In genomic region chr17:28513844-28514243, GRCm38 (mm10) we compare ENCODE assay signal across 11 mouse cellular contexts. TPM values are rescaled to one million over a fixed set of nuclear protein-coding genes. Genes with fewer than 3 reads are reported as not detected.
DNase-seq lines count a peak whose midpoint lies in the region; ATAC-seq and TF ChIP-seq lines count a peak whose summit lies in the region.
"Had no signal": no experiment of that assay in that cellular context is flagged by ENCODE, and none has a peak within 500 bp of the region (broad histone marks: within the 10 kb centered on the region; RNA-seq: fewer than 3 reads in every experiment).

No protein-coding gene starts in this region.

- 54% methylated on average over 7 of the region's 7 CpGs for WGBS in heart, embryonic 12.5 days
- WGBS in spleen, adult 2 months, result 11% methylated on average over 7 of the region's 7 CpGs
- WGBS in stomach, embryonic 16.5 days, result 56% methylated on average over 7 of the region's 7 CpGs
- WGBS in thymus, adult 2 months, result 25% methylated on average over 7 of the region's 7 CpGs

- H3K4me3 ChIP-seq in heart, embryonic 12.5 days, result no peak overlapping the region
- H3K4me3 ChIP-seq in spleen, adult 2 months (ENCODE audit: extremely low read depth, insufficient read depth, insufficient read length), result no peak overlapping the region
- no peak overlapping the region for H3K4me3 ChIP-seq in stomach, embryonic 16.5 days (replicated peaks; ENCODE audit: low read length)
- no peak overlapping the region for H3K4me3 ChIP-seq in thymus, adult 2 months (ENCODE audit: control insufficient read depth, insufficient read depth, low read length)

- no peak overlapping the region for H3K27ac ChIP-seq in heart, embryonic 12.5 days (ENCODE audit: poor library complexity, severe bottlenecking)
- H3K27ac ChIP-seq in spleen, adult 2 months (ENCODE audit: insufficient read depth, low read length), result peak overlapping the region; percentile 70
- peak overlapping the region; percentile 62; the same call in 1 of the 2 replicates for H3K27ac ChIP-seq in stomach, embryonic 16.5 days (ENCODE audit: low read length)
- H3K27ac ChIP-seq in thymus, adult 2 months (ENCODE audit: control insufficient read depth, insufficient read depth, low read length), result no peak overlapping the region; the same call in 1 of the 2 replicates
- H3K27ac ChIP-seq: liver, embryonic 14.5 days had no signal

- H3K36me3 ChIP-seq in heart, embryonic 12.5 days, result no peaks in the 10 kb centered on the region
- no peaks in the 10 kb centered on the region for H3K36me3 ChIP-seq in spleen, adult 2 months (ENCODE audit: control insufficient read depth, insufficient read depth, low read length)
- no peaks in the 10 kb centered on the region for H3K36me3 ChIP-seq in stomach, embryonic 16.5 days (ENCODE audit: control insufficient read depth, insufficient read depth, low read length)
- no peaks in the 10 kb centered on the region for H3K36me3 ChIP-seq in thymus, adult 2 months (ENCODE audit: control insufficient read depth, insufficient read depth, low read length)

- H3K9ac ChIP-seq in heart, embryonic 12.5 days, result no peak overlapping the region
- no peak overlapping the region for H3K9ac ChIP-seq in stomach, embryonic 16.5 days (ENCODE audit: low read length)
- H3K9ac ChIP-seq: liver, embryonic 14.5 days had no signal

- peaks cover 40% of the 10 kb centered on the region for H3K4me1 ChIP-seq in heart, embryonic 12.5 days (replicated peaks)
- peaks cover 59% of the 10 kb centered on the region for H3K4me1 ChIP-seq in spleen, adult 2 months (ENCODE audit: control insufficient read depth, insufficient read depth, insufficient read length)
- H3K4me1 ChIP-seq in stomach, embryonic 16.5 days (ENCODE audit: control insufficient read depth, insufficient read depth, low read length), result peaks cover 54% of the 10 kb centered on the region
- peaks cover 70% of the 10 kb centered on the region for H3K4me1 ChIP-seq in thymus, adult 2 months (replicated peaks; ENCODE audit: control insufficient read depth, insufficient read depth, low read length)

- peaks cover 23% of the 10 kb centered on the region for H3K27me3 ChIP-seq in heart, embryonic 12.5 days (replicated peaks)
- H3K27me3 ChIP-seq in spleen, adult 2 months (ENCODE audit: control insufficient read depth, insufficient read depth, low read length), result no peaks in the 10 kb centered on the region
- H3K27me3 ChIP-seq in stomach, embryonic 16.5 days (ENCODE audit: control insufficient read depth, insufficient read depth, low read length), result no peaks in the 10 kb centered on the region
- H3K27me3 ChIP-seq in thymus, adult 2 months (ENCODE audit: control insufficient read depth, insufficient read depth, low read length), result no peaks in the 10 kb centered on the region

- H3K9me3 ChIP-seq in heart, embryonic 12.5 days (replicated peaks), result no peaks in the 10 kb centered on the region
- no peaks in the 10 kb centered on the region for H3K9me3 ChIP-seq in stomach, embryonic 16.5 days (replicated peaks; ENCODE audit: control insufficient read depth, low read length)

- no peak for ATAC-seq in heart, embryonic 12.5 days (ENCODE audit: insufficient number of reproducible peaks, low FRiP score)
- no peak for ATAC-seq in stomach, embryonic 16.5 days (ENCODE audit: insufficient read depth, low FRiP score)
- ATAC-seq: inflammation-experienced regulatory T-cells, adult 6 months had no signal

- no peak overlapping the region for H3K4me2 ChIP-seq in heart, embryonic 12.5 days
- no peak overlapping the region for H3K4me2 ChIP-seq in stomach, embryonic 16.5 days (ENCODE audit: low read depth, low read length)

- TF ChIP-seq CTCF in spleen, adult 2 months (IDR thresholded peaks at IDR 0.05; ENCODE audit: extremely low read depth, insufficient read depth, insufficient read length, insufficient replicate concordance), result no peak
- no peak for TF ChIP-seq CTCF in thymus, adult 2 months (IDR thresholded peaks at IDR 0.05; ENCODE audit: borderline replicate concordance, control insufficient read depth, extremely low read depth, insufficient read depth, low read length, poor library complexity)

- peak; percentile 72 to 86 for DNase-seq in heart, adult 18-20 months
- peak in 1 of 2 experiments; percentile 36 for DNase-seq in spleen, adult 2 months (ENCODE audit: low read depth in 1 of 2, low spot score in 2 of 2)
- no peak for DNase-seq in spleen, postnatal 10 days (ENCODE audit: low spot score in 2 of 2)
- DNase-seq in kidney, postnatal 14 days, result peak; percentile 41
- DNase-seq in thymus, adult 2 months, result no peak
- DNase-seq in thymus, postnatal 10 days (ENCODE audit: low spot score in 2 of 2), result no peak

- no peak; the same call in 1 of the 2 replicates for TF ChIP-seq POLR2A in spleen, adult 2 months (IDR thresholded peaks at IDR 0.05; ENCODE audit: low read depth, low read length)
- TF ChIP-seq POLR2A in thymus, adult 2 months (IDR thresholded peaks at IDR 0.05; ENCODE audit: control insufficient read depth, extremely low read depth, insufficient read depth, low read length, poor library complexity), result no peak

RNA-seq across cellular contexts. Expression of gene Fkbp5, which starts 3.5 kb away (rescaled TPM):
- total RNA-seq in heart, adult 18-20 months (2021), result 100 to 1,000 TPM in 1 of 2 experiments, 10 to 100 TPM in 1; 65.4 to 103 TPM
- 15.8 and 16.0 TPM in 2 replicates for polyA plus RNA-seq in heart, embryonic 12.5 days (2016; fragmentation: Nextera tagmentation; extraction: Ambion mirVana)
- 26.1 and 29.7 TPM in 2 replicates for polyA plus RNA-seq in spleen, adult 2 months (2012; rRNA removed)
- 25.5 and 27.1 TPM in 2 replicates for polyA plus RNA-seq in stomach, embryonic 16.5 days (2015; fragmentation: Nextera tagmentation; extraction: Ambion mirVana)
- 157 and 179 TPM in 2 replicates for polyA plus RNA-seq in thymus, adult 2 months (2012; rRNA removed)

RNA-seq across cellular contexts. Expression of gene Armc12, which starts 16.8 kb away (rescaled TPM):
- not detected for total RNA-seq in heart, adult 18-20 months (2021)
- polyA plus RNA-seq in heart, embryonic 12.5 days (2016; fragmentation: Nextera tagmentation; extraction: Ambion mirVana), result not detected in 2 replicates
- polyA plus RNA-seq in spleen, adult 2 months (2012; rRNA removed), result 0.25 and 0.32 TPM in 2 replicates
- polyA plus RNA-seq in stomach, embryonic 16.5 days (2015; fragmentation: Nextera tagmentation; extraction: Ambion mirVana), result not detected in 2 replicates
- polyA plus RNA-seq in thymus, adult 2 months (2012; rRNA removed), result 0.33 and 0.58 TPM in 2 replicates

RNA-seq across cellular contexts. Expression of gene Clpsl2, which starts 35.4 kb away (rescaled TPM):
- not detected for total RNA-seq in heart, adult 18-20 months (2021)
- not detected in 2 replicates for polyA plus RNA-seq in heart, embryonic 12.5 days (2016; fragmentation: Nextera tagmentation; extraction: Ambion mirVana)
- not detected in 2 replicates for polyA plus RNA-seq in spleen, adult 2 months (2012; rRNA removed)
- polyA plus RNA-seq in stomach, embryonic 16.5 days (2015; fragmentation: Nextera tagmentation; extraction: Ambion mirVana), result not detected in 2 replicates
- not detected in 2 replicates for polyA plus RNA-seq in thymus, adult 2 months (2012; rRNA removed)
- polyA plus RNA-seq: inflammation-experienced regulatory T-cells, adult 6 months; liver, embryonic 14.5 days had no signal

RNA-seq across cellular contexts. Expression of gene Clps, which starts 46.7 kb away (rescaled TPM):
- not detected for total RNA-seq in heart, adult 18-20 months (2021)
- 0.31 TPM in 1 of 2 replicates, not detected in the other for polyA plus RNA-seq in heart, embryonic 12.5 days (2016; fragmentation: Nextera tagmentation; extraction: Ambion mirVana)
- 8,275 and 8,966 TPM in 2 replicates for polyA plus RNA-seq in spleen, adult 2 months (2012; rRNA removed)
- polyA plus RNA-seq in stomach, embryonic 16.5 days (2015; fragmentation: Nextera tagmentation; extraction: Ambion mirVana), result 3,124 and 3,837 TPM in 2 replicates
- polyA plus RNA-seq in thymus, adult 2 months (2012; rRNA removed), result 1.3 and 5.4 TPM in 2 replicates
- polyA plus RNA-seq: brain, embryonic 14.5 days; inflammation-experienced regulatory T-cells, adult 6 months had no signal

Comparison
In these comparisons a context has a peak if more than half of its experiments do, and no peak if none do; other contexts are left out.
1. DNase-seq: peak in heart, adult 18-20 months (2 of 2) and kidney, postnatal 14 days (single experiment); none in spleen, postnatal 10 days (0 of 2), thymus, adult 2 months (single experiment) and thymus, postnatal 10 days (0 of 2).
2. H3K27ac ChIP-seq: peak in spleen, adult 2 months (single experiment) and stomach, embryonic 16.5 days (single experiment); none in heart, embryonic 12.5 days (single experiment) and thymus, adult 2 months (single experiment).